Mouse (Mus musculus) cortical plate, adult 2 months (tissue): ENCODE measurements around the gene Tubgcp4.

ENCODE experiments used
- CTCF ChIP-seq: fragments of 200-500 bp; IDR thresholded peaks from 2 replicates; pipeline ENCODE4 v1.5.1; 2011; ENCODE audit warnings: mild to moderate bottlenecking, control low read depth, low read length; ENCODE audit not compliant: insufficient read depth; ENCODE audit errors: extremely low read depth
- POLR2A ChIP-seq: fragments of 200-500 bp; IDR thresholded peaks from 2 replicates; pipeline ENCODE4 v1.6.1; 2011; ENCODE audit warnings: mild to moderate bottlenecking, low read length, control low read depth; ENCODE audit not compliant: insufficient read depth; ENCODE audit errors: extremely low read depth

GRCm38 (mm10) chr2:121169173-121169572, 1.3 kb upstream of the Tubgcp4 start:
- TF ChIP-seq POLR2A (no peak), CTCF (no peak)
